Mouse (Mus musculus): Measurements from ENCODE around the gene Bach1. TPM values are rescaled to one million over a fixed set of nuclear protein-coding genes. Genes with fewer than 3 reads are reported as not detected.

Gene Bach1
- total and polyA plus RNA-seq, 2 experiments from 2014 or later: 13.1 to 34.2 TPM

GRCm38 (mm10) chr16:87717046-87717660 lies 18.4 kb downstream of the Bach1 start:
- DNase-seq (ENCODE audit: low spot score) (no peak), ATAC-seq (no peak)
- Histone ChIP-seq H3K27ac (no peak overlapping the region), H3K4me1 (ENCODE audit: insufficient read depth, low read length) (no peaks in the 10 kb centered on the region), H3K36me3 (ENCODE audit: insufficient read depth, low read length) (no peaks in the 10 kb centered on the region), H3K4me2 (ENCODE audit: low read depth, low read length) (no peak overlapping the region), H3K27me3 (ENCODE audit: insufficient read depth, low read length) (no peaks in the 10 kb centered on the region), H3K4me3 (ENCODE audit: low read length) (no peak overlapping the region), H3K9ac (replicated peaks; ENCODE audit: low read length) (no peak overlapping the region), H3K9me3 (ENCODE audit: low read length) (no peaks in the 10 kb centered on the region)
- WGBS: 68% methylated on average over 5 of the region's 5 CpGs
- no peak for TF ChIP-seq CTCF (IDR thresholded peaks at IDR 0.05; ENCODE audit: low read depth)

DNA sequence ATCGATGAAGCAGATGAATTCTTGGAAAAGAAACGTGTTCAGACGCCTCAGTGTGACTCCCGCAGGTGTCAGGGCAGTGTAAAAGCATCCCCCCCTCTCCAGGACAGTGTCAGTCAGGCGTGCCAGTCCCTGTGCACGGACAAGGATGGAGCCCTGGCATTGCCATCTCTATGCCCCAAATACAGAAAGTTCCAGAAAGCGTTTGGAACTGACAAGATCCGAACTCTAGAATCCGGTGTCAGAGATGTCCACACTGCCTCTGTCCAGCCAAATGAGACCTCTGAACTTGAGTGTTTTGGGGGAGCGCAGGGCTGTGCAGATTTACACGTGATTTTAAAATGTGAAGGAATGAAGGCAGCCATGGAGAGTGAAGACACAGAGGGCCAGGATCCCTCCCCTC lies 20.3 kb downstream of the Bach1 start:
- no peak for TF ChIP-seq CTCF (IDR thresholded peaks at IDR 0.05; ENCODE audit: low read depth)
- no peak for DNase-seq (ENCODE audit: low spot score)
- WGBS: 88% methylated on average over 11 of the region's 11 CpGs

DNA sequence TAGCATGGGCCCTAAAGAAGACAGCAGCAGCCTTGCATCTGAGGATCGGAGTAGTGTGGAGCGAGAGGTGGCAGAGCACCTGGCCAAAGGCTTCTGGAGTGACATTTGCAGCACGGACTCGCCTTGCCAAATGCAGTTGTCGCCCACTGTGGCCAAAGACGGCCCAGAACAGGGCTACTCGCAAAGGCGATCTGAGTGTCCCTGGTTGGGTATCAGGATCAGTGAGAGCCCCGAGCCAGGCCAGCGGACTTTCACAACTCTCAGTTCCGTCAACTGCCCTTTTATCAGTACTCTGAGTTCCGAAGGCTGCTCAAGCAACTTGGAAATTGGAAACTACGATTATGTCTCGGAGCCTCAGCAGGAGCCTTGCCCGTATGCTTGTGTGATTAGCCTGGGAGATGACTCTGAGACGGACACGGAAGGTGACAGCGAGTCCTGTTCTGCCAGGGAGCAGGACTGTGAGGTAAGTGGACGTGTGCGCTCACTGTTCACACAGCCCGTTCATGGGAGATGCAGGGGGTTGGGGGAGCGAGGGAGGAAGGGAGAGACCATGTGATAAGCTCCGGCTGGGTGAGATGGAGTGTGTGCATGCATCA lies 21.0 kb downstream of the Bach1 start:
- no peak for TF ChIP-seq CTCF (IDR thresholded peaks at IDR 0.05; ENCODE audit: low read depth)
- Histone ChIP-seq H3K4me1 (ENCODE audit: insufficient read depth, low read length) (no peaks in the 10 kb centered on the region), H3K36me3 (ENCODE audit: insufficient read depth, low read length) (no peaks in the 10 kb centered on the region; the same call in 1 of the 2 replicates), H3K27me3 (ENCODE audit: insufficient read depth, low read length) (no peaks in the 10 kb centered on the region), H3K9me3 (ENCODE audit: low read length) (no peaks in the 10 kb centered on the region), H3K27ac (no peak overlapping the region), H3K9ac (replicated peaks; ENCODE audit: low read length) (no peak overlapping the region), H3K4me3 (ENCODE audit: low read length) (no peak overlapping the region), H3K4me2 (ENCODE audit: low read depth, low read length) (no peak overlapping the region)
- 87% methylated on average over 23 of the region's 23 CpGs for WGBS
- DNase-seq (ENCODE audit: low spot score) (no peak), ATAC-seq (0 out of 2 replicates have a peak, but pooled peaks have one; percentile 19)

More for the DNA sequence above, 20.3 kb downstream of the Bach1 start:
- Histone ChIP-seq H3K4me3 (ENCODE audit: low read length) (no peak overlapping the region), H3K4me1 (ENCODE audit: insufficient read depth, low read length) (no peaks in the 10 kb centered on the region), H3K27me3 (ENCODE audit: insufficient read depth, low read length) (no peaks in the 10 kb centered on the region), H3K9ac (replicated peaks; ENCODE audit: low read length) (no peak overlapping the region), H3K4me2 (ENCODE audit: low read depth, low read length) (no peak overlapping the region), H3K27ac (no peak overlapping the region), H3K36me3 (ENCODE audit: insufficient read depth, low read length) (no peaks in the 10 kb centered on the region; the same call in 1 of the 2 replicates), H3K9me3 (ENCODE audit: low read length) (no peaks in the 10 kb centered on the region)
- no peak for ATAC-seq

- no peak overlapping the region for H3K27ac ChIP-seq
- H3K36me3 ChIP-seq (ENCODE audit: insufficient read depth, low read length): peaks cover 4% of the 10 kb centered on the region; the same call in 1 of the 2 replicates
- H3K27me3 ChIP-seq (ENCODE audit: insufficient read depth, low read length): no peaks in the 10 kb centered on the region
- no peaks in the 10 kb centered on the region for H3K4me1 ChIP-seq (ENCODE audit: insufficient read depth, low read length)
- 96% methylated on average over 24 of the region's 24 CpGs for WGBS
- TF ChIP-seq CTCF (IDR thresholded peaks at IDR 0.05; ENCODE audit: low read depth): no peak
- no peak overlapping the region for H3K4me2 ChIP-seq (ENCODE audit: low read depth, low read length)
- DNase-seq (ENCODE audit: low spot score): no peak
- ATAC-seq: no peak
- no peak overlapping the region for H3K4me3 ChIP-seq (ENCODE audit: low read length)
- H3K9me3 ChIP-seq (ENCODE audit: low read length): no peaks in the 10 kb centered on the region
- H3K9ac ChIP-seq (replicated peaks; ENCODE audit: low read length): no peak overlapping the region
Observed at GRCm38 (mm10) chr16:87720851-87721409, 22.2 kb downstream of the Bach1 start.

DNA sequence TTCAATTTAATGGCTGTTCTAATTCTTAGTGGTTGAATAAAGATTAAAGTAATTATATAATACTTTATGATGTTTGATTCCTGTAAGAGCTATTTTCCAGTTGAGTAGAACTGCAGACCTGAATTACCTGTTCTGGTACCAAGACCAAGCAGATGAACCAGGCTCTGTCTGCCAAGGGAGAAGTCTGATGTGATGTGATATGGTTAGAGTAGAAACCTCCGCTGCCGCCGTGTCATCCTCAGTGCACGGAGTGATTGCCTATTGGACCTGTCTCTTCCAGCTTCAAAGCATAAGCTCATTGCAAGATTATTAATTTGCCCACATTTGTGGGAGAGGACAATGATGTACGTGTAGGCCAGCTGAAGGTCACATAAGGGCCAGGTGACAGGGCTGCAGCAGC lies 24.1 kb downstream of the Bach1 start:
- H3K9ac ChIP-seq (replicated peaks; ENCODE audit: low read length): no peak overlapping the region
- 95% methylated on average over 5 of the region's 5 CpGs for WGBS
- no peak for TF ChIP-seq CTCF (IDR thresholded peaks at IDR 0.05; ENCODE audit: low read depth)
- H3K27me3 ChIP-seq (ENCODE audit: insufficient read depth, low read length): no peaks in the 10 kb centered on the region
- no peak overlapping the region for H3K4me3 ChIP-seq (ENCODE audit: low read length)
- ATAC-seq (no peak), DNase-seq (ENCODE audit: low spot score) (no peak)
- H3K4me1 ChIP-seq (ENCODE audit: insufficient read depth, low read length): no peaks in the 10 kb centered on the region
- no peaks in the 10 kb centered on the region for H3K9me3 ChIP-seq (ENCODE audit: low read length)
- H3K36me3 ChIP-seq (ENCODE audit: insufficient read depth, low read length): peaks cover 4% of the 10 kb centered on the region; the same call in 1 of the 2 replicates
- H3K4me2 ChIP-seq (ENCODE audit: low read depth, low read length): no peak overlapping the region
- no peak overlapping the region for H3K27ac ChIP-seq

DNA sequence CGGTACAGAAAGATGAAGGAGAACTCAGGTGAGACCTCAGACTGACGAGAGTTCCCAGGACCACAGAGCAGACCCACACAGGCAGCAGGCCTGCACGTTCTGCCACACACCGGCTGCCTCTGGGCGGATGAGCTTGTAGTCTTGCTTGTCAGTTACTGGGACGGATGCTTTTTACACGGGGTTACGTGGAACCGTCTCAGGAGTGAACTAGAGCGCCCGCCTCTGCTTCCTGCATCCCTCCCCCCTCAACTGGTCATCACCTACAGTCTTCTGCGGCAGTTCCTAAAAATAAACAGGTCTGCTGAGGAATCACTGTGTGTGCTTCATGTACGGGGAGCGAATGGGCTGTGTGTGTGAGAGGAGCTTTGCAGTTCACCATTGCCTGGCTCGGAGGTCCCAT lies 24.7 kb downstream of the Bach1 start:
- H3K27ac ChIP-seq: no peak overlapping the region
- 95% methylated on average over 15 of the region's 15 CpGs for WGBS
- no peak overlapping the region for H3K4me2 ChIP-seq (ENCODE audit: low read depth, low read length)
- H3K4me1 ChIP-seq (ENCODE audit: insufficient read depth, low read length): no peaks in the 10 kb centered on the region
- no peaks in the 10 kb centered on the region for H3K27me3 ChIP-seq (ENCODE audit: insufficient read depth, low read length)
- no peak for TF ChIP-seq CTCF (IDR thresholded peaks at IDR 0.05; ENCODE audit: low read depth)
- no peak overlapping the region for H3K9ac ChIP-seq (replicated peaks; ENCODE audit: low read length)
- no peaks in the 10 kb centered on the region for H3K9me3 ChIP-seq (ENCODE audit: low read length)
- H3K36me3 ChIP-seq (ENCODE audit: insufficient read depth, low read length): peaks cover 4% of the 10 kb centered on the region; the same call in 1 of the 2 replicates
- no peak overlapping the region for H3K4me3 ChIP-seq (ENCODE audit: low read length)
- no peak for DNase-seq (ENCODE audit: low spot score)
- ATAC-seq: no peak

DNA sequence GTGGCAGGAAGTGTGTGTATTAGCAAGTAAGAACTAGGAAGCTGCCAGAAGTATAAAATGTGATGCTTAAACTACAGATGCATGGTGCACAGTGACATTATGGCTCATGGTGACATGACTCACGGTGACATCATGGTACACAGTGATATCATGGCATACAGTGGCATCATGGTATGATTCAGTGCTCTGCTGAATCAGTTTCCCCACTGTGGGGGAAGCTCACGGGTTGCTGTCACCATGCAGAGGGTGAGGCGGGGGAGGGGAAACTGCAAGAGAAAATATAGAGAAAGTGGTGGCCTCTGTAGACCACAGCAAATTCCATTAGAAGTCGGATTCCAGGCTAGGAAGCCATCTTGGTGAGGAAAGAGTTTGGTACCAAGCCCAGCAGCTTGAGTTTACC lies 26.1 kb downstream of the Bach1 start:
- 92% methylated on average over 4 of the region's 4 CpGs for WGBS
- Histone ChIP-seq H3K9me3 (ENCODE audit: low read length) (no peaks in the 10 kb centered on the region), H3K4me2 (ENCODE audit: low read depth, low read length) (no peak overlapping the region), H3K4me3 (ENCODE audit: low read length) (no peak overlapping the region), H3K4me1 (ENCODE audit: insufficient read depth, low read length) (no peaks in the 10 kb centered on the region), H3K36me3 (ENCODE audit: insufficient read depth, low read length) (peaks cover 13% of the 10 kb centered on the region; the same call in 1 of the 2 replicates), H3K27me3 (ENCODE audit: insufficient read depth, low read length) (no peaks in the 10 kb centered on the region), H3K27ac (no peak overlapping the region), H3K9ac (replicated peaks; ENCODE audit: low read length) (no peak overlapping the region)
- TF ChIP-seq CTCF (IDR thresholded peaks at IDR 0.05; ENCODE audit: low read depth): no peak
- ATAC-seq (no peak), DNase-seq (ENCODE audit: low spot score) (no peak)

Measured in hindbrain, postnatal 0 days (tissue).